Comparison of ENCODE assay signal across 13 mouse cellular contexts in genomic region chr2:70990196-70990595, GRCm38 (mm10).
DNase-seq lines count a peak whose midpoint lies in the region; ATAC-seq lines count a peak whose summit lies in the region.
"Had no signal": no experiment of that assay in that cellular context is flagged by ENCODE, and none has a peak within 500 bp of the region (broad histone marks: within the 10 kb centered on the region; RNA-seq: fewer than 3 reads in every experiment).

No protein-coding gene starts in this region.

- H3K9me3 ChIP-seq in forebrain, embryonic 10.5 days = no peaks in the 10 kb centered on the region
- H3K9me3 ChIP-seq in forebrain, embryonic 14.5 days (replicated peaks; ENCODE audit: control insufficient read depth, low read length) = no peaks in the 10 kb centered on the region
- no peaks in the 10 kb centered on the region for H3K9me3 ChIP-seq in hindbrain, embryonic 13.5 days
- H3K9me3 ChIP-seq in hindbrain, embryonic 11.5 days (ENCODE audit: control insufficient read depth, low read length) = no peaks in the 10 kb centered on the region
- H3K9me3 ChIP-seq: limb, embryonic 12.5 days; midbrain, embryonic 13.5 days had no signal

- no peak overlapping the region for H3K4me2 ChIP-seq in forebrain, embryonic 14.5 days (ENCODE audit: low read length)
- no peak overlapping the region for H3K4me2 ChIP-seq in hindbrain, embryonic 13.5 days
- no peak overlapping the region for H3K4me2 ChIP-seq in hindbrain, embryonic 11.5 days (replicated peaks; ENCODE audit: low read depth, low read length)
- H3K4me2 ChIP-seq: limb, embryonic 12.5 days; midbrain, embryonic 13.5 days had no signal

- H3K27ac ChIP-seq in forebrain, embryonic 10.5 days = peak overlapping the region; percentile 25
- H3K27ac ChIP-seq in forebrain, embryonic 14.5 days (ENCODE audit: low read depth, low read length) = no peak overlapping the region
- no peak overlapping the region for H3K27ac ChIP-seq in hindbrain, embryonic 13.5 days
- H3K27ac ChIP-seq in hindbrain, embryonic 11.5 days (ENCODE audit: low read depth, low read length) = no peak overlapping the region
- H3K27ac ChIP-seq: limb, embryonic 12.5 days had no signal

- H3K4me3 ChIP-seq in forebrain, embryonic 10.5 days = no peak overlapping the region
- no peak overlapping the region for H3K4me3 ChIP-seq in forebrain, embryonic 14.5 days (ENCODE audit: low read depth, low read length)
- H3K4me3 ChIP-seq in hindbrain, embryonic 13.5 days = no peak overlapping the region
- no peak overlapping the region for H3K4me3 ChIP-seq in hindbrain, embryonic 11.5 days (ENCODE audit: low read depth, low read length)
- H3K4me3 ChIP-seq: limb, embryonic 12.5 days; midbrain, embryonic 13.5 days had no signal

- no peaks in the 10 kb centered on the region for H3K36me3 ChIP-seq in forebrain, embryonic 10.5 days (replicated peaks)
- 0 out of 2 replicates have a peak, but pooled peaks cover 3% of the 10 kb centered on the region for H3K36me3 ChIP-seq in forebrain, embryonic 14.5 days (ENCODE audit: control insufficient read depth, insufficient read depth, low read length)
- H3K36me3 ChIP-seq in hindbrain, embryonic 13.5 days = no peaks in the 10 kb centered on the region
- no peaks in the 10 kb centered on the region for H3K36me3 ChIP-seq in hindbrain, embryonic 11.5 days (ENCODE audit: control insufficient read depth, insufficient read depth, low read length)
- H3K36me3 ChIP-seq: limb, embryonic 12.5 days; midbrain, embryonic 13.5 days had no signal

- 71% methylated on average over 4 of the region's 4 CpGs for WGBS in forebrain, embryonic 10.5 days
- WGBS in forebrain, embryonic 14.5 days = 29% methylated on average over 4 of the region's 4 CpGs
- WGBS in hindbrain, embryonic 13.5 days = 67% methylated on average over 4 of the region's 4 CpGs
- WGBS in hindbrain, embryonic 11.5 days = 81% methylated on average over 4 of the region's 4 CpGs

- H3K27me3 ChIP-seq in forebrain, embryonic 10.5 days (ENCODE audit: poor library complexity, severe bottlenecking) = no peaks in the 10 kb centered on the region
- no peaks in the 10 kb centered on the region for H3K27me3 ChIP-seq in forebrain, embryonic 14.5 days (replicated peaks; ENCODE audit: control insufficient read depth, insufficient read depth, low read length)
- H3K27me3 ChIP-seq in hindbrain, embryonic 13.5 days = no peaks in the 10 kb centered on the region
- H3K27me3 ChIP-seq in hindbrain, embryonic 11.5 days (ENCODE audit: control insufficient read depth, insufficient read depth, low read length) = no peaks in the 10 kb centered on the region
- H3K27me3 ChIP-seq: limb, embryonic 12.5 days; midbrain, embryonic 13.5 days had no signal

- peaks cover 24% of the 10 kb centered on the region for H3K4me1 ChIP-seq in forebrain, embryonic 10.5 days
- H3K4me1 ChIP-seq in forebrain, embryonic 14.5 days (ENCODE audit: control insufficient read depth, insufficient read depth, low read length) = peaks cover 7% of the 10 kb centered on the region; the same call in 1 of the 2 replicates
- H3K4me1 ChIP-seq in hindbrain, embryonic 13.5 days (replicated peaks) = peaks cover 16% of the 10 kb centered on the region
- no peaks in the 10 kb centered on the region; the same call in 1 of the 2 replicates for H3K4me1 ChIP-seq in hindbrain, embryonic 11.5 days (replicated peaks; ENCODE audit: control insufficient read depth, insufficient read depth, low read length)

- no peak for ATAC-seq in forebrain, embryonic 14.5 days
- no peak for ATAC-seq in erythroid progenitor cell, adult 5-6 weeks (replicated peaks; ENCODE audit: low FRiP score, poor library complexity, severe bottlenecking)
- ATAC-seq in hindbrain, embryonic 13.5 days (ENCODE audit: low FRiP score) = no peak
- ATAC-seq in hindbrain, embryonic 11.5 days (ENCODE audit: low FRiP score) = no peak
- ATAC-seq: forebrain, postnatal 0 days; midbrain, embryonic 13.5 days had no signal

- peak; percentile 12 for DNase-seq in forebrain, embryonic 10.5 days (ENCODE audit: extremely low spot score, low spot score)
- DNase-seq in forebrain, embryonic 14.5 days (ENCODE audit: low spot score) = no peak
- DNase-seq in NIH3T3 (ENCODE audit: low read depth) = peak; percentile 28
- DNase-seq in heart, adult 11 months = peak; percentile 97
- DNase-seq in heart, postnatal 4 days = peak; percentile 64
- DNase-seq in hindbrain, embryonic 11.5 days (ENCODE audit: low spot score) = no peak
- DNase-seq: cerebellum, adult 18-20 months; forebrain, postnatal 0 days; kidney, adult 2 months had no signal

- no peak overlapping the region for H3K9ac ChIP-seq in forebrain, embryonic 14.5 days (ENCODE audit: low read length)
- no peak overlapping the region for H3K9ac ChIP-seq in hindbrain, embryonic 13.5 days
- H3K9ac ChIP-seq in hindbrain, embryonic 11.5 days (ENCODE audit: low read depth, low read length) = no peak overlapping the region
- H3K9ac ChIP-seq: forebrain, postnatal 0 days; limb, embryonic 12.5 days; midbrain, embryonic 13.5 days had no signal

Comparison
In these comparisons a context has a peak if more than half of its experiments do, and no peak if none do; other contexts are left out.
1. DNase-seq: peak in forebrain, embryonic 10.5 days (single experiment), NIH3T3 (single experiment), heart, adult 11 months (single experiment) and heart, postnatal 4 days (single experiment); none in forebrain, embryonic 14.5 days (single experiment) and hindbrain, embryonic 11.5 days (single experiment).